Mouse (Mus musculus): ENCODE data around the gene Ficd.

DNA sequence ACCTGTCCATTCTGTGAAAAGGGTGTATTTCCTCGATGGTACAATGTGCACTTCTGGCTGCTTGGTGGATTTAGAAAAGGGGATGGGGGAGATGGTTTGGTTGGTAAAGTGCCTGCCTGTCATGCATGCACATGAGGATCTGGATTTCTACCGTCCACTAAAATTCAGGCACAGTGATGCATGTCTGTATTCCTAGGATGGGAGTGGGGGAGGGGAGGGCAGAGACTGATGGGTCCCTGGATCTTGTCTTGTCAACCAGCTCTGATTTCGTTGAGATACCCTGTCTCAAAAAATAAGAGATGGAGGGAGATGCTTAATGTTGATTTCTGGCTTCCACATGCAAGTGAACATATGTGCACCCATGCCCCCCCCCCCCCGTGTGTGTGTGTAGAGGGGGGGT, 41.6 kb upstream of the Ficd start:
- TF ChIP-seq CTCF (IDR thresholded peaks at IDR 0.05; ENCODE audit: low read depth, low read length) (no peak), TAL1 (conservative IDR thresholded peaks at IDR 0.05; ENCODE audit: low read depth, low read length) (no peak)

All from G1E (cell line).